Mouse (Mus musculus) right cerebral cortex, adult 2 months (tissue): ENCODE data around the gene Ncbp3.

Source experiments
- DNase-seq, 2 experiments: peaks; one replicate each; pipeline ENCODE4 v3.0.0; 2021 to 2022; ENCODE audit warnings: low spot score in 2 of 2

The Ncbp3 gene

DNA sequence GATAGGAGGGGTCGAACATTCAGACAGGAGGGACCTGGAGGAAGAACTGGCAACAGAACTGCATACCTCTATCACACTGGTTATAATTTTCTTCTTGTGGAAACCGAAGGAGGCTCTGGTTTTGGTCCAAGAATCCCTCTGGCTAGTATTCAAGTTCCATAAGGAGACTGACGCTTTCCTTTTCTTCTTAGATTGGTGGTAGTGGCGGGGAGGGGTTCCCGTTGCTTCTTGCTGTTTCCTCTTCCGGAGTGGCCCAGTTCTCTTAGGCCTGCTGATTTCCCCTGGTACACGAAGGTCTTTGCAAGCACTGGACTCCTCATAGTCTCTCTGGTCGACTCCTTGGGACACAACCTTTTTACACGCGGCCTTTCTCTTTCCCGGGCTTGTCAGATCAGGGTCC, 89.5 kb downstream of the Ncbp3 start:
- no peak for DNase-seq

DNA sequence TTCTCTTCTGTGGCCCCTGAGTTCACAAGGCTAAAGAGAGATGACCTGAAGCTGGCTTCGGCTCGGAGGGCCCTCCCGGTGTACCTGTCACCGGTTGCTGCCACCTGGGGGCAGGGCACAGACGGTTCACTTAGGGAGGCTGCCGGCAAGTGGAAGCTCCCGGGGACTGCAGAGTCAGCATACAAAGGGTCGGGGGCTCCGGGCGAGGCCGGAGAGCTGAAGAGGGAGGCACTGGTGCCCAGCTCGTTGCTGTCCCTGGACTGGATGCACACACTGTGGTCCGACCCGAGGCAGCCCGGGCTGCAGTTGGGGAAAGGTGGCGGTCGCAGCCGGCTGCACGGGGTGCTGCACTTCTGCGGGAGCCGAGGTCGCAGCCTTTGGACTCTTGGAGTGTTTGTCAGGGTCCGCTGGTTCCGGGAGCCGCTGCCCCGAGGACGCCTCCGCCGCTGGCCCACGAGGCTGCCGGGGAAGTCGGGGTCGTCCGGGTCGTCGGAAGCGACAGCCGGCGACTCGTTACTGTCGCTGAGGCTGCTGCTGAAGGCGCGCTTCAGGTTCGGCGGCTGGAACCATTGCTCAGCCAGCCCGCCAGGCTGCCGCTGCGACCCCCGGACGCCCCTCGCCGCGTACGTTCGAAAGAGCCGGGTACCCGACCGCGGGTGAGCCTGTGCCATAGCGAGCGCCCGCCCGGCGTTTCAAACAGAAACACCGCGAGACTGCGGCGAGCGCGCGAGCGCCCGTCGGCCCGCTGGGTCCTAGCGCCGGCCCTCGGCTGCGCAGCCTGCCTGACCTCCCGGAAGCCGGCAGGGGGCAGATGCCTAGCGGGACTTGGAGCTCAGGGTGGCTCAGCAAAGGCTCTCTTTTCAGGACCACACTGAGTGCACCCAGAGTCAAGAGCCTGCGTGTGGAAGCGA, 90.3 kb downstream of the Ncbp3 start, which contains the start of gene Haspin:
Gene Haspin (minus strand): TSS at position 704 of the 911 bp plus-strand sequence.
- DNase-seq: peak; percentile 88
